Mouse (Mus musculus) kidney, postnatal 36 days (tissue): Measurements from ENCODE around the gene Nuak1.
A peak's percentile ranks its signal among the peaks of the same experiment; 100 is the strongest.

ENCODE experiments used
- DNase-seq, 2 experiments: peaks; one replicate each; pipeline ENCODE4 v3.0.0; 2021 to 2022; ENCODE audit warnings: mixed read lengths in 2 of 2

Gene Nuak1

DNA sequence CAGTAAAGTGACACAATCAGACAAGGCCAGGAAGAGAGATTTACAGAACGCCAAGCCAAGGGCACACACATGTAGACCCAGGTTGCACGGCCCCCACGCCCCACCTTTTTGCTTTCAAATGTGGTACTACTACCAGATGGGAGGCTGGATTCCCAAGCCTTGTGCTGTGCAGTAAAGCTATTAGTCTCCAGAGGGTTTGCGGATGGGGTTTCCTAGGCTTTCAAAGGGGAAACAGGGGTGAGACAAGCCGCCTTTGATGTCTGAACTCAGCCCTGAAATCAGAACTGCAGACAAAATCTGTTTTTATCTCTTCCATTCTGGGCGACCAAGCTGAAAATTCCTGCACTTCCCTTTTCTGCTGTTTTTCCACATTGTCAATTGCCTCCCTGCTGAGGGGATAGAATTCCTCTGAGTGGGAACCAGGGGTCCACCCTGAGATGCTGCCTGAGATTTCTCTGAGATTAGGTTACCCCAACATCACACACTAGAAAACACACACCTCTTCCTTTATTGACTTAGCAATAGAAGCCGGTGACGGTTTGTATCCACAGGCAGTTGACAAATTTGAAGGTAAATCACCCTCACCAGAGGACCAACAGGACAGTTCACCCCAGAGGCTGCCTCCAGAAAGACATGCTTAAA is 35.1 kb downstream of the Nuak1 start:
- DNase-seq = no peak

DNA sequence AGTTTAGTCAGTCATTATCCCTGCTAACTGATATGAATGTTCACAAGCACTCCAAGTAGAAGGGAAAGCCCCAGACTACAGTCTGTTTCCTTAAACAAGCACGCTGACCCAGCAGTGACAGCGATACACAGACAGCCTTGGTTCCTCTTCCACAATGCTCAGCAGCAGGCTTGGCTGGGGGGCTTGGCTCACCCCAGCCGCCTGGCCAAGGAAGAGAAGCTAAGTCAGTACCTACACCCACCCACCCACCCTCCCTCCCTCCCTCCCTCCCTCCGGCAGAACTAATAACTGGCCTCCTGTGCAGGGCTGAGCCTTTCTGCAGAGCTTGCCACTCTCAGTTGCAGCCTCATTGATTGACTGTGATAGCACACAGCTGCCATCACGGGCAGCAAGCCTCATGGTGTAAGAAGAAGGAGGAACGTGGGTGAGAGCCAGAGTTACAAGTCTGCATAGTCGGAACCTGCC is 38.5 kb downstream of the Nuak1 start:
- peak in 1 of 2 experiments; percentile 29 for DNase-seq

DNA sequence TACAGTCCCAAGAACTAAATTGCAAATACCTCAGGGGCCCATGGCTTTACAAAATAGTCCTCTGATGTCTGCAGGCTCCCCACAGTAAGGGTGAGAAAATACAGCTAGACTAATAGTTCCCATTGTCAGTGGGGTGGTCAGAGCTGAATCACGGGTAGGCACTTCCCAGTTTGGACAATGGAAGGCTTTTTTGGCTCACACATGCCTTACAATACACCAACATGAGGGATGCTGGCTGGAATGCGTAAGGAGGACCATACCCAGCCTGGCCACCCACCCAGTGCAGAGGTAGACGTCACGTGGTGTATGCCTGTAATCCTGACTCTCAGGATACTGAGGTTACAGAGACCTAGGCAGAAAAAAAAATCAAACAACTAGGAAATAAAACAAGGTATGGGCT is 39.2 kb downstream of the Nuak1 start:
- DNase-seq = no peak

DNA sequence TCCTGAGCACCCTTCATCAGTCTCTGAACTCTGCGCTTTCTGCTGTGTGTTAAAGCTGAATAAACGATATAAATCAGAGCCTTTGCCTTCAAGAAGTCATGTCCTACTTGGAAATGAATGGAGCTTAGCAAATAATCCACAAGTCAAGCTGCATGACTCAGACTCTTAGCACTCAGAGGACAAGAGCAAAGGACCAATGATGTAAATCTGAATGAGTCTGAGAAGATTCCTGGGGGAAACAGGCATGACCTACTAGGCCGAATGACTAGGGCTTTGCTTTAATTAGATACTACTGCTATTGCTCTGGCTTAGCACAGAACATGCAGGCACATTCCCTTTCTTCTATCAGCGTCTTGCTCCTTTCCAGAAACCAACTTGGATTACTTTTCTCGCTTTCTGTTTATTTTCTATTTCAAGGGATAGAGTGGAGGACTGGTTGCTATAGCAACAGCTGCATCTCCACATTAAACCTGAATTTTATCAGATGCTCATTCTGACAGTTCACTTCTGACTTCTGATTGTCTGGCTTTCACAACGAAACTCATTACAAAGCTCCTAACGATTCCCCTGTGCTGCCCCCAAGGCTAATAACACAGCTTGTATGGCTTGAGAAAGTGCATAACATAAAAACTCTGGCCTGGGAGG is 40.2 kb downstream of the Nuak1 start:
- no peak for DNase-seq

DNA sequence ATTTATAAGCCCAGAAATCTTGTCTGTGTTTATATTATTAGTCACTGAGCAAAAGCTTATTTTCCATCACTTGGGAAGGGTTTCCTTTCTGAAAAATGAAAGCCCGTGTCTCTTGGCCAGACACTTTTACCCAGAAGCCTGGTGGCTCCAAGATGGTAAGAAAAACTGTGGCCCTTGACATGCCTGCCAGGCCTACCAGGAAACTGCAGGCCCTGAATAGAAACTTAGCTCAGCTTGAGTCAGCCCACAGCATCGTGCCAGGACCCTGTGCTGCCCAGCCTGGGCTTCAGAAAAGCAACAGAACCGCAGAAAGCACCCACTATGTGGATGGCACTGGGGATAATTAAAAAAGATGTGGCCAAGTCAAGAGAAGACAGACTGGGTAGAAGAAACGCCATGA is 43.1 kb downstream of the Nuak1 start:
- no peak for DNase-seq

DNA sequence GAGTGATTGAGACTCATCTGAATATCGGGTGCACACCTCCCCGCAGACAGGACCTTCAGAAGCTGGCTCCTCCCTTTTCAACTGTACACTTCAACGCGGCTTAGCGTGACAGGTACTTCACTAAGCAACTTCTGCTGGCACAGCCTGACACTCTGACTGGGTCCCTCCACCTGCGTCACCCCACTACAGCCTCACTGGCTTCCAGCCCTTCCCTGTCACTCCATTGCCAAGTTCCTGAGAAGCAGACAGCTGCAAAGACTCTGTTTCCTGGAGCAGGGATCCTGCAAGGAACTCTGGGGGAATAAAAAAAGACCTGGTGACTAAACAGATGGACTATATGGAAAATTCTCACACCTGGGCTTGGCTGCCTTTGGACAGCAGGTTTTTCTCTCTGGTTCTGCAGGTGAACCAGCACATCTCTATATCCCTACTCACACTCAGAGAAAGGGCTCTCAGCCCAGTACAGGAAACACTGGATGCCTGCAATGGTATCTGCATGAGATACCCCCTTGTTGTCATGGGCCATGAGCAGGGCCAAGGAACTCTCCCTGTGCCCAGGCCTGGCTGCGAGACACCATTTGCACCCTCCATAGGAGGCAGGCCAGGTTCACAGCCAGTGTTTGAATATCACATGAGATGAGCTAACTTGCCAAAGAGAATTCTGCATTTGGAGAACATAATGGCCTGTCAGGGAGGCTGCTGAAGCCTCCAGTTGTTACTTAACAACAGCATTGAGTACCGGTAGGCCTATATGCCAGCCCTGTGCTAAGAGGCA is 44.3 kb downstream of the Nuak1 start:
- DNase-seq = peak; percentile 48 to 55

DNA sequence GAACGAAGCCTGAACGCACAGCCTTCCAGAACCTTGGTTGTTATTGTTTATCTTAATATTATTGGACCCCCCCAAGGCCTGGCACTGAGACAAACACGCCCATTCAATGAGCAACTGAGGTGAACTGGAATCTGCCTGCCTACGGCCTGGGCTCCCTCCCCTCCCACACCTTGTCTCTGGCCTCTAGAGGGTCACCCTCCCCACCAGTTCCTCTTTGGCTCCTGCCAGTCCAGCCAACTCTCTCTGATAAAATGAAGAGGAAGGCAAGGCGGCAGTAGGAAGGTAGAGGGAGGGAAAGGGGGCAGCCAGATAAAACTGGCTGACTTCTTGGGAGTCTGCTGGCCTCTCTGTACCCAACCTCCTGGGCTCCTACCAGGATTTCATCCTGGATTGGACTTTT is 45.1 kb downstream of the Nuak1 start:
- peak in 1 of 2 experiments; percentile 38 for DNase-seq

DNA sequence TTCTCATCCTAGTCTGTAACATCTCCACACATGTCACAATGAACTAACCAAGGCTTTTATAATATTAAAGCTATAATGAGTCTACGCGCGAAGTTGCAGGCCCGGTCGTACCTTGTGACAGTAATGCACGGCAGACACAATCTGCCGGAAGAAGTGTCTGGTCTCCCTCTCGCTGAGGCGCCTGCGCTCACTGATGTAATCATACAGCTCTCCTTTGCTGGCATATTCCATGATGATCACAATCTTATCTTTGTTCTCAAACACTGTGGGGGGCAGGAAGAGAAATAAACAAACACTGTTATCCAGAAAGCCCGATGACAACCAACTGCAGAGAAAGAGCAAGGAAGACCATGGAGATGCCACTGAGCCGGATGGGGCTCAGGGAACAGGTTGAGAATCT is 46.5 kb downstream of the Nuak1 start:
- no peak for DNase-seq

DNA sequence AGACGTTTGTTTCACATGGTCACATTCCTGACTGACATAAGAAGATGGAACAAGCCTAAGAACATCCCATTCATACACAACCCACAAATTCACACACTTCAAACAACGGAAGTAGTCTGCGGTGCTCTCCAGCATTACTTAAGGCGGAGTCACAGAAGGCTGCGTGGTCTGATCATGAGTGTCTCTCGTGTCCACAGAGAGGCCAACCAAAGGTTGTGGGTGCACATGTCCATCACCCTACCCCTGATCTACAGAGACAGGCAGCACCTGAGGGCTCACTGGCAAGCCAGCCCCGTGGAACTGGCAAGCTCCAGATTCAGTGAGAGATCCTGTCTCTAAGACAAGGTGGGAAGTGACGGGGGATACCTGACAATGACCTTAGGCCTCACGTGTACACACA is 47.0 kb downstream of the Nuak1 start:
- DNase-seq = no peak

DNA sequence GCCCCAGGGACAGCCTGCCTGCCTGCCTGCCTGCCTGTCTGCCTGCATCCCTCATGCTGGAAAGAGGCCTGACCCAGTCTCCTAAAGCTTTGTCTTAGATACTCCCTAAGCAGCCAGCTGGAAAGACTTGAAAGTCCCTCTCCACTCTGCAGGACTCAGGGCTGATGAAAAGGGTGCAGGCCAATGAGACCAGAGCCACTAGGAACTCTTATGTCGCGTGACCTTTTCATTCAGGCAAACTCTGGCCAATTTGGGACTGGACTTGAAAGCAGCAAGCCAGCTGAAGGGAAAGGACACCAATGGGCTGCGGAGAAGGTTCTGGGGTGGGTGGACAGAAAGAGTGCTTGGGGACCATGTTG is 47.7 kb downstream of the Nuak1 start:
- DNase-seq = no peak

DNA sequence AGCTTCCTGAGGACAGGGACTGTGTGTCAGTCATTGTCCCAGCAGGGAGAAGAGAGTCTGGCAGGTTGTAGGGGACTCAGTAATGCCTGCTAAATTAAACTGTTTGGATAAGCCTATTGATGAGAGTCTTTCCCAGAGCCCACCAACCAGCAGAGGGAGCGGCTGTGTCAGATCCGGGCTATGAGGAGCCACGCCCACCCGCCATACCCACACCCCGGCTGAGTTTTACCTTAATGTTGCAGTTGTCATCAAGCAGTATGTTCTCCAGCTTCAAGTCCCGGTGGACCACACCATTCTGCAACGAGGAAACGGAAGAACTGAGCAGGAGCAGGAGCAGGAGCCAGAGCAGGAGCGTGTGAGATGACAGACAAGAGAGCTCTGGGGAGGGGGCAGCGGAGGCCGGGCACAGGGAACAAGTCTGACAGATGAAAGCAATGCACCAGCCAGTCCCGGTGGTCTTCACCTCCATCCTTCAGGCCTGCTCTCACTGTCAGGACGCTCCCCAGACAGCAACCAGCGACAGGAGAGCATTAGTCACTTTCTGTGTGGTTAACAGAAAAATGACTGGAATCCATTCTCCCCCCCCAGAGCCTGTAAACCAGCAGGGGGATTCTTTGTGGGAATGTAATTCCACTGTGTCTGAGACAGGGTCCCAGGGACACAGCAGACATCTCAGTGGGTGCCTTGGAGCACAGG is 48.2 kb downstream of the Nuak1 start:
- peak in 1 of 2 experiments; percentile 49 for DNase-seq

DNA sequence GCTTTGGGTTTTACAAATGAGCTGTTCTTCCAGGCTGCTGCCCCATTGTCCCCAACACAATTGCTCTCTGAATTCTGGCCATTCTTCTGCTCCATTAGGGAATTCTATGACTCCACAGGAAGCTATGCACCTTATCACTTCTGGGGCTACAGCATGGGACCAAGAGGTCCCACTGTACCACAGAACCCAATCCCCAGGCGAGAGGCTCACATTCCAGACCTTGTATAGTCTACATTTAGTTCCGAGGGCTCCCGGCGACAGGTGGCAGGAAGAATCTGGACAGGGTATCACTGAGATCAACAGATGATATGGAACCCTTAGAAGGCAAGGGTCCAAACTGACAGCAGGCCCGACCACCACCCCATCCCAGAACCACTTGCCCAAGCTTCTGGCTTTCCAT is 50.7 kb downstream of the Nuak1 start:
- DNase-seq = no peak

DNA sequence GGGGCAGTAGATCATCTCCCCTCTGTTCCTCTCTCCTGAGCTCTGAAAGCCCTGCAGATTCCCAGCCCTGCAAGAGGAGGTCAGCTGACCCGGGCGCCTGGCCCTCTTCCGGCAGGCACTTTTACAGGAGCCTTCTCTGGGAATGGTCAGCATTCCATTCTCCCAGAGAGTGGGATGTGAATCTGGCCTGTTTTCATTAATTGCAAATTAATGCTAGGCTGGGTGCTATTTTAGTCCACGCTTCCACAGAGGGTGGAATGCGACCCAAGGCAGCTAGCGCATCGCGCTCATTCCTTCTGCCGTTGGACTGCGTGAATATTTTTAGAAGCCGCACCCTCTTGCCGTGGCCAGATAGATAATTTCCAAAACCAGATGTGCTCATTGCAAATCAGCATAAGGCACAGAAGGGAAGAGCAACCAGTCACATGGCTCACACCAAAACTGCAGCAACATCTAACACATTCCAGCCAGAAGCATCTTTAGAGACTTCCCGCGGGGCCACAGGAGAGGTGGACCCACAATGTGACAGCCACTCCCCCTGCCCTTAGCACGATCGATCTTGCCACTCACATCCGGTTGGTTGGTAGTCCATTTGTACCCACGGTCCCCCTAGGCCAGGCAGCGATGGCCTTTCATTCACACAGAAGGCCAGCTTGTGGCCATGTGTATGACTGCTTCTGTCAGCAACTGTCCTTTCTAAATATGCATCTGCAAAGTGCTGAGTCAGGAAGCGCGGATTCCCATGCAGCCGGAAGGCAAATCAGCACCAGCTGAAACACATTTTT is 51.8 kb downstream of the Nuak1 start:
- DNase-seq = peak; percentile 42 to 58

DNA sequence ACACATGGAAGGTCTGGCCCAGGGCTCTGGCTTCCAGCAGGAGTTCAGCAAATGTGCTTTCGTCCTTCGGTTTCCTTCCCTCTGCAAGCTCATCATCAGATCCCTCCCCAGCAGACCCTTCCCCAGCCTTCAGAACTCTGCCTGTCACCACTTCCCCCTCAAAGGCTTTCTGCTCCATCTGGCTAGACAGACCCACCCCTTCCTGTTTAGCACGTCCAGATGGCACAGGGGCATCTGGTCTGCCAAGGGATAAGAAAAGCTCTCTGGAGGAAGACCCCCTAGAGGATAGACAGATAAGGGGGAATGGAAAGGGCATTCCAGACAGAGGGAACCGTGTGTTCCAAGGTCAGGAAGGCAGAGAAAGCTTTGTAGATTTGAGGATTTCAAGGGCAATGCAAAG is 53.1 kb downstream of the Nuak1 start:
- DNase-seq = no peak

DNA sequence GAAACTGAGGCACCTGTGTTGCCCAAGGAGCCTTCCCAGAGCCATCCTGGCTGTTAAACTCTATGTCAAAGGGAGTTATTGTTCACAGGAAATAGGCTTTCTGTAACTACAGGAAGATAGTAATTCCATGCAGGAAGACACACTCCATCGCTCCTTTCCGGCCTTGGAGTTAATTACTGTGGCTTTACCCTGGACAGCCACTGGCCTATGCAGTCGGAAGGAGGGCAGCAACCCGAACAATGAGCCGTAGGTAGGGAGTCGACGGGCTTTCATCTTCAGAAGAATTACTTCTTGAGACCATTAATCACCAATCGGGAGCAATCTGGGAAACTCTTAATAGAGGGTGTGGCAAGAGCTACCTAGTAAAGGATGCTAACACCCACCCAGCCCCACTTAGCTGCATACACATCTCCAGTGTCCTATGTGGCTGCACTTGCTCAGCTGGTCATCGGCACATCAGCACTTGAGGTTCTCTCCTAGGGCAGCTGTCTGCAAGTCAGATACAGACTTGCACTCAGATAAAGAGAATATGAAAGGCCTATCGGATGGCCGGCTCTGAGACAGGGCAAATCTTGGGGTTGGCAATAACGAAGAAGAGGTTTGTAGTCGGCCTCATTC is 53.7 kb downstream of the Nuak1 start:
- DNase-seq = no peak

DNA sequence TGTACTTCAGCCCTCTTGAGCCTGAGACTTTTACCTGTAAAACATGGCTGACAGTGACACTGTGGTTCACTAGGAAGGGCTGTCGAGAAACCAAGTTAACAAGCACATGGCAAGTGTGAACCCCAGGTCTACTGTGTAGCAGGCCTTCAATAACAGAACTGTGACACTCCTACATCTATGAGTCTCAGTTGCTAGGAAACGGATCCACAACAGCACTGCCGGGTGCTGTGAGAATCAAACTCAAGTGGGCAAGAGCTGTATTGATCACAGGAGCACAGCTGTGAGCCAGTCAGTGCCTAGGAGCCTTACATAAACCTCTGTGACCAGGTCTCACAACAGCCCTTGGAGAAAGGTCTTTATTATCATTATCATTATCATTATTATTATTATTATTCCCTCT is 54.2 kb downstream of the Nuak1 start:
- DNase-seq = no peak

DNA sequence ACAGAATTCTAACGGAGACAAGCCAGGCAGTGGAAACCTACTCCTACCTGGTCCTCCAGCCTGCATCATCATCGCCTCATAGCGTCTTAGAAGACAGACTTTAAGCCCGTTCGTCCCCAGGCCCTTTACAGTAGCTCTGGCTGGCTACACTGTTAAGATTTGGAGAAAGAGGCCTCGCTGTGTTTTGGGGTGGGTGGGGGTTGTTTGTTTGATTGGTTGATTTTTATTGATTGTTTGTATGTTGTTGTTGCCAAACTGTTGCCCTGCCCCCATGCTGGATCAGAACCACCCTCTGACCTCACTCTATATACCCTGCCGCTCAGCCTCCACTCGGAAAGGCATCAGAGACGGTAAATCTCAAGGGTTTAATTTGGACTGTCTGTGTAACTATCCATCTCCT is 55.6 kb downstream of the Nuak1 start:
- no peak for DNase-seq

DNA sequence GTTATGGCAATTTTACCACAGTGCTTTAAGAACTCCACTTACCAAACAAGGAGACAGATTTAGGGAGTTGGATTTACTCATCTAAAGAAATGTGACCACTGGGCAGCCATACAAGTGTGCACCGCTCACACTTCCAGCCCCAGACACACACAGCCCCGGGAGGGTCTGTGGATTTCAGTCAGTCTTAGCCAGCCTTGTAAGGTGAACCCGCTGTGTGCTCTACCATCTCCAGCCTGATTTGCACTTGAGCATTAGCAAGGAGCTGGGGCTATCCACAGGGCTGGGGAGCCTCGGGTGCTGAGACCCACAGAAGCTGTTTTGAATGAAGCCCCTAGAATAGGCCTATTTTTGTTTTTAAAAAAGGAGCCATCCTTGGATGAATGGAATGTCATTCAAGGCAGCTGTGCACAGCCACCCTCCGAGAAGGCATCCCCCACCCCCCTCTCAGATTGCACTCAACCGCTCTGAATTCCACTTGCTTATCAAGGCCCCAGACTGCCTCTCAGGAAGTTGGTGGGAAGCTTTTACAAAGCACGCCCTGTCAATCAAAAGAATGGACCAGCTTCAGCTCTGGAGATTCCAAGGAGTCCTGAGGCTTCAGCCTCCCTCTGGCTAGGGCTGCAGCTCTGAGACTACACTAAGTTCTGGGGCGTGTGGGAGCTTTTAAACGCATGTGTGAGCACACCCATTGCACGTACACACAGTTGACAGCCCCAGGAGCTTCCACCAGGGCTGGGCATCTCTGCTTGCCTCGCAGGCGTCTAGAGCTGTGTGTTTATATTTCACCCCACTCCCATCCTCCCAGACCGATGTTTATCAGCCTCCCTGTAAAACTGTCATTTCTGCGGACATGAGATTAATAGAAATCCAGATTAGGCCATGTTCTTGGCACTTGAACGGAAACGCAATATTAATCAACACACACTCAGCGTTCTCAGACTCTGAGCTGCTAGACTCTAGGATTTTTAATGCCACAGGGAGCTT is 57.2 kb downstream of the Nuak1 start:
- peak in 1 of 2 experiments; percentile 47 for DNase-seq

DNA sequence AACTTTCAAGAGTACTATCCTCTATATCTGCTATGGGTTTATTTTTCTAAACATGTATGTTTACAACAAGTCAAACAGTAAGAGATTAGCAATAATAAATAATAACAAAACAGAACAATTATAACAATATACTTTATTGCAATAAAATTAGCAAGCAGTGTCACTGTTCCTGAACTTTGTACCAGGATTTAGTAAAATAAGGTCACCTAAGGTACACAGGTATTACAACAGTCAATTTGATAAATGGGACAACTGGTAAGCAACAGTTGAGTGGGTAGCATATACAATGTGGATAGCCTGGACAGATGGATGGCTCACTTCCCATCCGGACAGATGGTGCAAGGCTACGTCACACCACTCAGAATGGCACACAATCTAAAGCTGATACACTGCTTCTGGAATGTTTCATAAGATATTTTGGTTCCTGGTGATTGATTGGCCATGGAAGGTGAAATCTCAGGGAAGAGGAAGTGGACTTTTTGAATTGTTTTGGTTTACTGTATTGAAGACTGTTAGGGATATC is 59.1 kb downstream of the Nuak1 start:
- no peak for DNase-seq

DNA sequence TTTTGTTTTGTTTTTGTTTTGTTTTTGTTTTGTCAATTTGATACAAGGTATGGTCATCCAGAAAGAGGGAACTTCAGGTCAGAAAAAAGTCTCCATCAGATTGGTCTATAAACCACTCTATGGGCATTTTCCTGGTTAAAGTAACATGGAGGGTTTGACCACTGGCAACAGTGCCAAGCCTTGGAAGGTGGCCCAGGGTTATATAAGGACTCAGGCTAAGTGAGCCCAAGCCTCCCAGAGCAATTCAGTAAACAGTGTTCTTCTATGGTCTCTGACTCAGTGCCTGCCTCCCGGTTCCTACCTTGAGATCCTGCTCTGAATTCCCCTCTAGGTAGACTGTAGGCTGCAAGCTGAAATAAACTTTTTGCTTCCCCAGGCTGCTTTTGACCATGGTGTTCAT is 61.0 kb downstream of the Nuak1 start:
- peak; percentile 34 to 52 for DNase-seq

DNA sequence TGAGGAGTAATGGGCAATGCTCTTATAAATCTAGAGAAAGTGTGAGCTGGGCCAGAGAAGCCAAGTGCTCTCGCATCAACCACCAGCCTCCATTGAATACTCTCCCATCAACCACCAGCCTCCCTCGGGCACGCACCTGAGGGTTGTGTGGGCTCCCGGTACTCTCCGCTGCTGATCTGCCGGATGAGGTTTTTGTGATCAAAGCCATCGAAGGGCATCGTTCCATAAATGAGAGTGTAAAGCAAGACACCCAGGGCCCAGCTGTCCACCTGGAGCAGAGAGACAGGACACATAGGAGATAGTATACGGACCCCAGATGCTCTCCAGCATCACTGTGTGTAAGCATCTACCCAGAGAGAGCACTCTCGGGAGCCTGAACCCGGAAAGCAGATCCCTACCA is 62.4 kb downstream of the Nuak1 start:
- DNase-seq = no peak
